Mouse (Mus musculus): ENCODE measurements at regions not wholly inside any gene's neighbourhood (a gene's known extent, or its start where the extent isn't known, plus 50 kb on each side); places are given as distances from the start of the nearest gene placed in this dataset.
A peak's percentile ranks its signal among the peaks of the same experiment; 100 is the strongest.

GRCm38 (mm10) chr19:52321626-52322025 is 57.5 kb downstream of the Ins1 start:
- DNase-seq (ENCODE audit: low read depth, low spot score) = peak; percentile 43

GRCm38 (mm10) chr19:52331398-52331797 is 67.3 kb downstream of the Ins1 start:
- DNase-seq (ENCODE audit: low read depth, low spot score) = no peak

DNA sequence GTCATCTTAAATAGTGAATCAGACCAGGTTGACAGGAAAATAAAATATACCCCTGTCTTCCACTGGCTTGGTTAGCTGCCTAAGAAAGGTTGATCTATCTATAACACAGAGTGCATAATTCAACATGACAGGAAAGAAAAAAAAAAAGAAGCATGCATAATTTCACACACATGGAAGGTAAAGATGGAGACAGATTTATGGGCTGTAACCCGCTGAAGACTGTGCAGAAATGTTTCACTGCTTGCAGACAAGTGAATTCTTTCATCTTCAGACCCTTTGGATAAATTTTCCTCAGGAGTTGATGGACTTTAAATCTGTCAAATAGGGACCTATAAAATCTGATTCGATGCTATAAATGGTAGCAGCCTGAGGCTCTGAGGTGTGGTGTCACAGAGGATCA is 91.1 kb downstream of the Ins1 start:
- no peak for DNase-seq (ENCODE audit: low read depth, low spot score)

GRCm38 (mm10) chr19:52374892-52375578 is 110.9 kb downstream of the Ins1 start:
- no peak for DNase-seq (ENCODE audit: low read depth, low spot score)

DNA sequence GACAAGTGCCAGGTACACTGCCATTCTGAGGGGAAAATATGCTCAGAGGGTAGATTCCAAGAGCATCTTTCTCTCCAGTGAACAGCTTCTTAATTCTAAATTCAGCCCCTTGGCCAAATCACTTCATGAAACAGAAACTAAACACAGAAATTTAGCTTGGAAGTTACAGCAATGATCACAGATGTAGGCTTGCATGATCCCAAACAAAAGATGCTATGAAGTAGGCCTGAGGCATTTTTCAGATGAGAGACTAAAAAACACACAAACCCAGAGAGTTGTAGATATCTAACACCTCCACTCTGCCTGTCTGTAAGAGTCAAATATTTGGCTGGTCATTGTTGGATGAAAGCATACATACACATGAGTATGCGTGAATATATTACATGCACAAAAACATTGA is 142.6 kb downstream of the Ins1 start:
- DNase-seq (ENCODE audit: low read depth, low spot score) = no peak

DNA sequence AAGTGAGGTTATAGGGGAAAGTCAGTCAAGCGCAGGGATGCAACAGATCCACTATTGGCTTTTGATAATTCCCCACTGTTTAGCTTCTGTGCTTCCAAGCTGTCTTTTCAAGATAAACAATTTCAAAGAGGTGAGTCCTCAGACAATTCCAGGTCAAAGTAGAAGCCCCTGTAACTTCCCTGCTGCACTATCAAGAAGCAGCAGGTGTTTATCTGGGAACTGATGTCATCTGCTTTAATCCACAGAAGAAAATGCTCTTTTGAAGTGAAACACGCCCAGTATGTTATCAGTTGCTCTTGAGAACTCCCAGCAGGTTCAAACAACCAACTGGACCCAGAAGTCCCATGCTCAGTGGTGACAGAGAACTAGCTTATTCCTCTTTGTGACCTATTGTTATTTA is 164.7 kb downstream of the Ins1 start:
- DNase-seq (ENCODE audit: low read depth, low spot score) = no peak

- DNase-seq (ENCODE audit: low read depth, low spot score) = no peak
These were observed 178.4 kb downstream of the Ins1 start for GRCm38 (mm10) chr19:52442523-52442922.

GRCm38 (mm10) chr19:52448931-52449330 is 184.8 kb downstream of the Ins1 start:
- no peak for DNase-seq (ENCODE audit: low read depth, low spot score)

GRCm38 (mm10) chr19:52449392-52449791 is 185.3 kb downstream of the Ins1 start:
- DNase-seq (ENCODE audit: low read depth, low spot score) = no peak

All from R1 (cell line).